Mouse (Mus musculus): ENCODE results near the gene Kcna4. TPM values are rescaled to one million over a fixed set of nuclear protein-coding genes. Genes with fewer than 3 reads are reported as not detected.

Gene Kcna4
- polyA plus RNA-seq, 1 experiment from 2014 or later: 0.20 TPM

DNA sequence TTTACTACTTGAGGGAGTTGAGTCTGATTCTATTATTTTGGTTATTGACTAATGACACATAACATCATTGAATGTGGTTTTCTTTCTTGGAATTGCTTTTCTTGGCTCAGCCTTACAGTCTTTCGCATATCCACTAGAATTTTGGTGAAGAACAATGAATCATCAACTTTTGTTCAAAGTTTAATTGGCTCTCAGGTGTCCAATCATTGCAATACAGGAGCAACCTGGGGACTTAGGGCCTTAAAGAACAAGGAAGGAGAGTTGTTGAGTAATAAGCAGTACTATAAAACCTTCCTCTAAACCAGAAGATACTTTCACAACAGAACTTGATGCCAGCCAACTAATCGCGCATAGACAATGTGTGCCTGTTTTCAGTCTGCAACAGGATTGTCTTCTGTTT is 36.8 kb downstream of the Kcna4 start:
- H3K27ac ChIP-seq (replicated peaks): no peak overlapping the region
- no peak overlapping the region for H3K4me3 ChIP-seq
- no peak for DNase-seq (ENCODE audit: low spot score)
- H3K9me3 ChIP-seq (replicated peaks): no peaks in the 10 kb centered on the region
- no peaks in the 10 kb centered on the region for H3K36me3 ChIP-seq
- H3K27me3 ChIP-seq (ENCODE audit: low read depth, poor library complexity, severe bottlenecking): no peaks in the 10 kb centered on the region
- no peaks in the 10 kb centered on the region for H3K4me1 ChIP-seq
- WGBS: 93% methylated on average over 3 of the region's 3 CpGs

DNA sequence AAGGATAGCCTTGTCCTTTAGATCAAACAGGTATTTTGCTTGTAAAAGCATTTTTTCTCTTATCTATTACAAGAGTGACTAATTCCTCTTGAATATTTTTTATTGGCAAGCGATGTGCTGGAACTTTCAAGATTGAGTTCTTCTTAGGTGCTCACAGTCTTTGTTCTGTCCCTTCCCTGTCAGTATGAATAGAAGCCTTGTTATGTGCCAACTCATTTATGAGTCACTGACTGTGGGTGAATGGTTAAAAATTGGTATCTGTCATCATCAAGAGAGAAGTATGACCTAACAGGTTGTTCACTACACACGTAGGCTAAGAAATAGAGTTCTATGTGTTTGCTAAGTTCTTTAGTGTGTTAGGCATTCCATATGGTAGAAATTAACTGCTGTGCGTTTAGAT is 50.9 kb downstream of the Kcna4 start:
- no peaks in the 10 kb centered on the region for H3K27me3 ChIP-seq (ENCODE audit: low read depth, poor library complexity, severe bottlenecking)
- WGBS: 90% methylated on average over 3 of the region's 3 CpGs
- H3K36me3 ChIP-seq: no peaks in the 10 kb centered on the region
- H3K27ac ChIP-seq (replicated peaks): no peak overlapping the region
- no peaks in the 10 kb centered on the region for H3K9me3 ChIP-seq (replicated peaks)
- H3K4me1 ChIP-seq: no peaks in the 10 kb centered on the region
- no peak for DNase-seq (ENCODE audit: low spot score)
- no peak overlapping the region for H3K4me3 ChIP-seq

DNA sequence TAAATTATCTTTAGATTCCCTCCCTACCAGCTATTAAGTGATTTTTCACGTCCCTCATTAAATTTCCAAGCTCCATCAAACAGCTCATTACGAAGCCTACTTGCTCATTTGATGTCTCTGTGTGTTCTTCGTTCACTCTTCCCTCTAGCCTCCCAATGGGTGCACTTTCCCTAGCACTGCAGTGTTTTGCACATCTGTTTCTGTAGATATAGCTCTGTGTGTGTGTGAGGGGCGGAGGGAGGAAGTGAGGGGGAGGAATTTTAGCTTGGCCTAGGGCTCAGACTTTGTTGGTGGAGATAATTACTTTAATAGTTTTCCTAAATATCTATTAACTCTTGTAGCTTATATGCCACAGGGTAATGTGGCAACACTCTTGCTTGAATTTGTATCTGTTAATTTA is 54.4 kb downstream of the Kcna4 start:
- H3K36me3 ChIP-seq: no peaks in the 10 kb centered on the region
- H3K4me1 ChIP-seq: no peaks in the 10 kb centered on the region
- H3K4me3 ChIP-seq: no peak overlapping the region
- DNase-seq (ENCODE audit: low spot score): no peak
- no peak overlapping the region for H3K27ac ChIP-seq (replicated peaks)
- 81% methylated on average over 4 of the region's 4 CpGs for WGBS
- H3K27me3 ChIP-seq (ENCODE audit: low read depth, poor library complexity, severe bottlenecking): no peaks in the 10 kb centered on the region
- H3K9me3 ChIP-seq (replicated peaks): no peaks in the 10 kb centered on the region

DNA sequence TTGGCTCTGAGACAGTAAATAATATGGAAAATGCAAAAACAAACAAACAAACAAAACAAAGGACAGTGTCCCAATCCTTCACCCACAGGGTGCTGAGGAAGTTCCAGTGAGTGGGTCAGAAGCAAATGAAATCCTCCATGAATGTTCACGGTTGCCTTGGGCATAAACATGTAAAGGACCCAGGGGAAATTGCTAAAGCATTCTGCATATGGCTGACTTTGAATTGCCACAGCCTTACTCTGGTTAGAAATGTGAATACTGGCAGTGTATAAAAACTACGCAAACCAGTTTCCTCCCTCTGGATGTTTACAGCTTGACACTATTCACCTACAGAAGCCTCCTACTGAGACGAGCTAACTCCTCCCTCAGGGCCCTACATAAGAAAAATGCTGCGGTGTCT is 54.9 kb downstream of the Kcna4 start:
- H3K27ac ChIP-seq (replicated peaks): no peak overlapping the region
- H3K4me1 ChIP-seq: no peaks in the 10 kb centered on the region
- H3K36me3 ChIP-seq: no peaks in the 10 kb centered on the region
- no peak overlapping the region for H3K4me3 ChIP-seq
- no peaks in the 10 kb centered on the region for H3K9me3 ChIP-seq (replicated peaks)
- H3K27me3 ChIP-seq (ENCODE audit: low read depth, poor library complexity, severe bottlenecking): no peaks in the 10 kb centered on the region
- DNase-seq (ENCODE audit: low spot score): no peak
- 77% methylated on average over 4 of the region's 4 CpGs for WGBS

Other genes with a start within 250 kb of the Kcna4 start
- gene Fshb, start 231.0 kb upstream of the Kcna4 start, polyA plus RNA-seq (2016; fragmentation: Nextera tagmentation; extraction: Ambion mirVana): not detected in 2 replicates

Data from midbrain, embryonic 10.5 days (tissue).